Comparison of ENCODE assay signal across 9 mouse cellular contexts in the genomic region with DNA sequence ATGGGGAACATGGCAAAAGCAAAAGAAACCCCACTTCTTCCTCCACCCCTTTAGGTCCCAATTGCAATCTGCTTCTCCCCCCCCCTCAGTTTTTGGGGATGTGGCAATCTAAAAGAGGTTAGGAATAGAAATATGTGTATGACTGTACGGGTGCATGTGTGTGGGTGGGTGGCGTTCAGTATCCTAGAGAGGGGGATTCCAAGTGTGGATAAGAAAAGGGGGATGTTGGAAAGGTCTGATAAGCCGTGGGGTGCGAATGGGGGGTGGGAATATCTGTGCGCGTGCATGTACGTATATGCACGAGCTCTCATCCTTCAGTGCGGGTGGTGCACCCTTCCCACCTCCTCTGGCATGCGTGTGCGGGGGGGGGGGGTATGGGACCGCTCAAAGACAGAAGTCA. TPM values are rescaled to one million over a fixed set of nuclear protein-coding genes. Genes with fewer than 3 reads are reported as not detected.
A peak's percentile ranks its signal among the peaks of the same experiment; 100 is the strongest.
DNase-seq lines count a peak whose midpoint lies in the region; ATAC-seq and TF ChIP-seq lines count a peak whose summit lies in the region.
"Had no signal": no experiment of that assay in that cellular context is flagged by ENCODE, and none has a peak within 500 bp of the region (broad histone marks: within the 10 kb centered on the region; RNA-seq: fewer than 3 reads in every experiment).

No protein-coding gene starts in this region.

- H3K4me3 ChIP-seq in layer of hippocampus, adult 2 months = peak overlapping the region; percentile 64
- peak overlapping the region; percentile 59 for H3K4me3 ChIP-seq in hindbrain, embryonic 16.5 days (ENCODE audit: low read length)
- peak overlapping the region; percentile 51 for H3K4me3 ChIP-seq in myocyte

- no peaks in the 10 kb centered on the region for H3K36me3 ChIP-seq in hindbrain, embryonic 16.5 days (ENCODE audit: control insufficient read depth, insufficient read depth, low read length)
- no peaks in the 10 kb centered on the region for H3K36me3 ChIP-seq in myocyte (ENCODE audit: control insufficient read depth, insufficient read depth)

- peak overlapping the region; percentile 99 for H3K4me2 ChIP-seq in hindbrain, embryonic 16.5 days (ENCODE audit: low read length)
- H3K4me2 ChIP-seq in myocyte (ENCODE audit: low read depth) = peak overlapping the region; percentile 98

- TF ChIP-seq CTCF in layer of hippocampus, adult 2 months (conservative IDR thresholded peaks at IDR 0.05) = no peak

- H3K27me3 ChIP-seq in hindbrain, embryonic 16.5 days (replicated peaks; ENCODE audit: control insufficient read depth, insufficient read depth, low read length) = no peaks in the 10 kb centered on the region
- H3K27me3 ChIP-seq in myocyte (ENCODE audit: control insufficient read depth, insufficient read depth, insufficient read length) = no peaks in the 10 kb centered on the region

- TF ChIP-seq POLR2A in myocyte (IDR thresholded peaks at IDR 0.05; ENCODE audit: insufficient read length, low read depth) = no peak

- DNase-seq in layer of hippocampus, adult 2 months (ENCODE audit: low spot score in 2 of 2) = no peak
- no peak for DNase-seq in layer of hippocampus, adult 11-12 months (ENCODE audit: low spot score)
- DNase-seq in cerebellum, adult 9-11 months = peak; percentile 75
- DNase-seq in thymus, postnatal 14 days = no peak
- no peak for DNase-seq in thymus, postnatal 0 days (ENCODE audit: low spot score)

- no peaks in the 10 kb centered on the region for H3K9me3 ChIP-seq in hindbrain, embryonic 16.5 days (ENCODE audit: control insufficient read depth, low read length)

- H3K79me2 ChIP-seq in myocyte (ENCODE audit: control insufficient read depth, insufficient read depth) = peaks cover 14% of the 10 kb centered on the region

- peak overlapping the region; percentile 50 for H3ac ChIP-seq in myocyte (ENCODE audit: control insufficient read depth, insufficient read length)

- 2% methylated on average over 11 of the region's 12 CpGs for WGBS in hindbrain, embryonic 16.5 days

- ATAC-seq in hindbrain, embryonic 16.5 days = no peak
- ATAC-seq in granulocyte monocyte progenitor cell, adult 5-6 weeks (replicated peaks; ENCODE audit: poor library complexity, severe bottlenecking) = no peak

- H3K27ac ChIP-seq in layer of hippocampus, adult 2 months = peak overlapping the region; percentile 92
- peak overlapping the region; percentile 77 for H3K27ac ChIP-seq in hindbrain, embryonic 16.5 days (ENCODE audit: low read depth, low read length)

- H3K9ac ChIP-seq in hindbrain, embryonic 16.5 days (ENCODE audit: low read depth, low read length) = peak overlapping the region; percentile 80

- peaks cover 57% of the 10 kb centered on the region for H3K4me1 ChIP-seq in hindbrain, embryonic 16.5 days (ENCODE audit: control insufficient read depth, insufficient read depth, low read depth, low read length)

TF ChIP-seq in myocyte, 11 proteins besides CTCF, POLR2A, EP300 and RAD21:
- no peak for TF ChIP-seq SRF (IDR thresholded peaks at IDR 0.05; ENCODE audit: control insufficient read depth, insufficient read length, low read depth)
- no peak for TF ChIP-seq E2F4 (IDR thresholded peaks at IDR 0.05; ENCODE audit: insufficient read depth)
- no peak for TF ChIP-seq TCF3 (IDR thresholded peaks at IDR 0.05; ENCODE audit: insufficient read length, low read depth)
- TF ChIP-seq REST (IDR thresholded peaks at IDR 0.05; ENCODE audit: insufficient read depth, insufficient read length) = no peak
- no peak for TF ChIP-seq POLR2AphosphoS2 (IDR thresholded peaks at IDR 0.05; ENCODE audit: insufficient read length, low read depth)
- TF ChIP-seq USF1 (IDR thresholded peaks at IDR 0.05; ENCODE audit: low read depth) = no peak
- TF ChIP-seq TCF12 (IDR thresholded peaks at IDR 0.05; ENCODE audit: insufficient read depth, poor library complexity, severe bottlenecking) = no peak
- no peak for TF ChIP-seq MYOG (IDR thresholded peaks at IDR 0.05; ENCODE audit: control insufficient read depth in 1 of 3, insufficient read depth in 1 of 3, insufficient read length in 2 of 3, low read depth in 2 of 3)
- TF ChIP-seq MAX (IDR thresholded peaks at IDR 0.05; ENCODE audit: low read depth) = no peak
- TF ChIP-seq MYOD1 (IDR thresholded peaks at IDR 0.05; ENCODE audit: control insufficient read depth in 1 of 3, insufficient read length in 2 of 3, low read depth in 2 of 3) = no peak
- no peak for TF ChIP-seq CEBPB (IDR thresholded peaks at IDR 0.05; ENCODE audit: insufficient read depth, poor library complexity, severe bottlenecking)
TF ChIP-seq in myocyte: peak in this region for 0.

RNA-seq across cellular contexts. Expression of gene Ankrd34a, which starts 0.4 kb away (rescaled TPM):
- total RNA-seq in layer of hippocampus, adult 2 months (2021) = 10 to 100 TPM; 55.2 to 56.7 TPM
- 21.5 and 23.9 TPM in 2 replicates for polyA plus RNA-seq in hindbrain, embryonic 16.5 days (2015; fragmentation: Nextera tagmentation; extraction: Ambion mirVana)
- 2.5 TPM for polyA plus RNA-seq in myocyte (2012; fragmentation: generic; extraction: Trizol)
- not detected in 2 replicates for total RNA-seq in granulocyte monocyte progenitor cell, adult 5-6 weeks (2014; fragmentation: Nextera tagmentation)
- not detected in 2 replicates for total RNA-seq in granulocyte monocyte progenitor cell, adult 5-6 weeks (2017)
- 0.07 and 0.09 TPM in 2 replicates for polyA plus RNA-seq in thymus, postnatal 0 days (2015; fragmentation: Nextera tagmentation; extraction: Ambion mirVana)

RNA-seq across cellular contexts. Expression of gene Polr3gl, which starts 2.9 kb away (rescaled TPM):
- total RNA-seq in layer of hippocampus, adult 2 months (2021) = 10 to 100 TPM; 32.1 to 34.4 TPM
- polyA plus RNA-seq in hindbrain, embryonic 16.5 days (2015; fragmentation: Nextera tagmentation; extraction: Ambion mirVana) = 31.0 and 33.3 TPM in 2 replicates
- 22.7 TPM for polyA plus RNA-seq in myocyte (2012; fragmentation: generic; extraction: Trizol)
- 15.6 and 43.7 TPM in 2 replicates for total RNA-seq in granulocyte monocyte progenitor cell, adult 5-6 weeks (2014; fragmentation: Nextera tagmentation)
- 50.5 and 57.8 TPM in 2 replicates for total RNA-seq in granulocyte monocyte progenitor cell, adult 5-6 weeks (2017)
- 25.8 and 28.8 TPM in 2 replicates for polyA plus RNA-seq in thymus, postnatal 0 days (2015; fragmentation: Nextera tagmentation; extraction: Ambion mirVana)

RNA-seq across cellular contexts. Expression of gene Lix1l, which starts 4.1 kb away (rescaled TPM):
- total RNA-seq in layer of hippocampus, adult 2 months (2021) = 10 to 100 TPM; 29.0 to 29.1 TPM
- polyA plus RNA-seq in hindbrain, embryonic 16.5 days (2015; fragmentation: Nextera tagmentation; extraction: Ambion mirVana) = 5.1 and 5.8 TPM in 2 replicates
- 30.2 TPM for polyA plus RNA-seq in myocyte (2012; fragmentation: generic; extraction: Trizol)
- 2.2 and 2.3 TPM in 2 replicates for total RNA-seq in granulocyte monocyte progenitor cell, adult 5-6 weeks (2014; fragmentation: Nextera tagmentation)
- 1.7 and 2.1 TPM in 2 replicates for total RNA-seq in granulocyte monocyte progenitor cell, adult 5-6 weeks (2017)
- polyA plus RNA-seq in thymus, postnatal 0 days (2015; fragmentation: Nextera tagmentation; extraction: Ambion mirVana) = 1.7 TPM in 2 replicates

RNA-seq across cellular contexts. Expression of gene Gm16253, which starts 20.1 kb away (rescaled TPM):
- total RNA-seq in layer of hippocampus, adult 2 months (2021) = not detected
- 1.0 and 1.9 TPM in 2 replicates for polyA plus RNA-seq in hindbrain, embryonic 16.5 days (2015; fragmentation: Nextera tagmentation; extraction: Ambion mirVana)
- polyA plus RNA-seq in myocyte (2012; fragmentation: generic; extraction: Trizol) = 0.25 TPM
- not detected in 2 replicates for total RNA-seq in granulocyte monocyte progenitor cell, adult 5-6 weeks (2014; fragmentation: Nextera tagmentation)
- not detected in 2 replicates for total RNA-seq in granulocyte monocyte progenitor cell, adult 5-6 weeks (2017)
- polyA plus RNA-seq in thymus, postnatal 0 days (2015; fragmentation: Nextera tagmentation; extraction: Ambion mirVana) = 0.42 and 0.46 TPM in 2 replicates
- total RNA-seq: left cerebral cortex, adult 18-20 months had no signal

RNA-seq across cellular contexts. Expression of gene Rbm8a, which starts 32.9 kb away (rescaled TPM):
- total RNA-seq in layer of hippocampus, adult 2 months (2021) = 10 to 100 TPM; 51.4 to 52.0 TPM
- polyA plus RNA-seq in hindbrain, embryonic 16.5 days (2015; fragmentation: Nextera tagmentation; extraction: Ambion mirVana) = 110 and 113 TPM in 2 replicates
- polyA plus RNA-seq in myocyte (2012; fragmentation: generic; extraction: Trizol) = 68.4 TPM
- 112 and 120 TPM in 2 replicates for total RNA-seq in granulocyte monocyte progenitor cell, adult 5-6 weeks (2014; fragmentation: Nextera tagmentation)
- 64.5 and 64.7 TPM in 2 replicates for total RNA-seq in granulocyte monocyte progenitor cell, adult 5-6 weeks (2017)
- polyA plus RNA-seq in thymus, postnatal 0 days (2015; fragmentation: Nextera tagmentation; extraction: Ambion mirVana) = 146 and 155 TPM in 2 replicates
